Mouse (Mus musculus): ENCODE data around the gene Olfr591. TPM values are rescaled to one million over a fixed set of nuclear protein-coding genes. Genes with fewer than 3 reads are reported as not detected.
"Not testable (repeated sequence)": the region's sequence is repeated elsewhere in the genome, so short reads cannot be mapped to it uniquely, and the experiment has no call there.

Olfr591 gene
- polyA plus RNA-seq (2016; fragmentation: Nextera tagmentation; extraction: Ambion mirVana), result not detected in 2 replicates

DNA sequence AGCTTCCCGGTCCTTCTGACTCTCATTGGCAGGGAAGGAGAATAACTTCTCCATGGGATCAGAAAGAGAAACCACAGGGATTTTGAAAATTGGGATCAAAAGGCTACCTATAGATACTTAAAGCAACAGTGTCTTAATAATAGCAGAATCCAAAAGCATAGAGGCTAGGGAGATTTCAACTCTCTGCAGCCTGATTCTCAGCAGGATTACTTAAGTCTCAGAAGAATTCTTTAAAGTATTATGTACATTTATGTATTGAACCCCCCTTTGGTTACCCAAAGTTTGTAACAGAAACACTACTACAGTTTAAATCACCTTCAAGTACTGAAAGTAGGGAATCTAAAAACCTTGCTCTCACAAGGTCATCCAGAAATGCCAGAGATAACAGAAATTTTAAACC lies at the start of gene Olfr591:
Olfr591 (minus strand) TSS at position 101 of the 400 bp plus-strand sequence.
- Histone ChIP-seq H3K27me3 (no peaks in the 10 kb centered on the region), H3K9me3 (0 out of 2 replicates have a peak, but pooled peaks cover 3% of the 10 kb centered on the region), H3K27ac (replicated peaks) (no peak within 1 kb of the TSS), H3K4me1 (no peaks in the 10 kb centered on the region), H3K4me3 (no peak within 1 kb of the TSS), H3K4me2 (replicated peaks) (no peak within 1 kb of the TSS), H3K36me3 (no peaks in the 10 kb centered on the region), H3K9ac (replicated peaks) (no peak within 1 kb of the TSS)
- WGBS, result 84% methylated on average over 1 of the region's 1 CpGs
- ATAC-seq (ENCODE audit: low FRiP score, low read depth), result no peak

- no peaks in the 10 kb centered on the region for H3K9me3 ChIP-seq
- H3K4me1 ChIP-seq, result no peaks in the 10 kb centered on the region
- no peak within 1 kb of the TSS for H3K4me2 ChIP-seq (replicated peaks)
- H3K27ac ChIP-seq (replicated peaks), result no peak within 1 kb of the TSS
- ATAC-seq (ENCODE audit: low FRiP score, low read depth), result no peak
- H3K4me3 ChIP-seq, result no peak within 1 kb of the TSS
- H3K27me3 ChIP-seq, result no peaks in the 10 kb centered on the region
- H3K9ac ChIP-seq (replicated peaks), result no peak within 1 kb of the TSS
- no peaks in the 10 kb centered on the region for H3K36me3 ChIP-seq
Observed at GRCm38 (mm10) chr7:103216696-103217095, 38.6 kb upstream of the Olfr591 start, which contains the start of gene Olfr594. TSS of gene Olfr594 (plus strand) at chr7:103216996.

- not testable (repeated sequence) for H3K36me3 ChIP-seq; H3K27ac ChIP-seq (replicated peaks); H3K27me3 ChIP-seq; H3K4me3 ChIP-seq; H3K4me2 ChIP-seq (replicated peaks); H3K9ac ChIP-seq (replicated peaks); H3K4me1 ChIP-seq; H3K9me3 ChIP-seq; ATAC-seq (ENCODE audit: low FRiP score, low read depth)
- 90% methylated on average over 5 of the region's 5 CpGs for WGBS
Observed at GRCm38 (mm10) chr7:103212050-103212449, 33.9 kb upstream of the Olfr591 start.

DNA sequence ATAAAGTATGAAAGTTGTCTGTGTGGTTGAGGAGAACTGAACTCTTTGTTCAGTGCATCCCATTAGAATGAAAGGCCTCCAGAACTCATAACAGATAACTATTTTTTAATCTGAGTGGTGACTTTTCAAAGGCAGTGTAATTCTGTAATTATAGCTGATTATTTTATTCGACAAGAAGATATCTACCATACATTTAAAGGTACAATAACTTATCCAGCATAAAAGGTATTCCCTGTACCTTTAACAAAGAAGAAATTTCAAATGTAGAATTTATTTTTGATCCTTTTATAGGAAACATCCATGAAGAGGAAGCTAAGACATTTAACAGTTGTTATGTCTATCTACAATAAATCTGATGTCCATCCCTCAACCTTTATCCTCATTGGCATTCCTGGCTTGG lies 33.4 kb upstream of the Olfr591 start, which contains the start of gene Olfr593:
Olfr593 (plus strand) TSS at position 301 of the 400 bp plus-strand sequence.
- no peak within 1 kb of the TSS for H3K4me2 ChIP-seq (replicated peaks)
- no peak within 1 kb of the TSS for H3K27ac ChIP-seq (replicated peaks)
- 69% methylated on average over 1 of the region's 1 CpGs for whole genome bisulfite sequencing
- no peaks in the 10 kb centered on the region for H3K27me3 ChIP-seq
- no peak for ATAC-seq (ENCODE audit: low FRiP score, low read depth)
- no peaks in the 10 kb centered on the region for H3K4me1 ChIP-seq
- H3K9ac ChIP-seq (replicated peaks), result no peak within 1 kb of the TSS
- H3K36me3 ChIP-seq, result no peaks in the 10 kb centered on the region
- no peaks in the 10 kb centered on the region for H3K9me3 ChIP-seq
- no peak within 1 kb of the TSS for H3K4me3 ChIP-seq

GRCm38 (mm10) chr7:103184503-103184902 lies 6.4 kb upstream of the Olfr591 start, which contains the start of gene Olfr592:
TSS of gene Olfr592 (plus strand) at chr7:103184803.
- not testable (repeated sequence) for H3K9me3 ChIP-seq; H3K27me3 ChIP-seq; H3K27ac ChIP-seq (replicated peaks); H3K4me2 ChIP-seq (replicated peaks); H3K4me3 ChIP-seq; ATAC-seq (ENCODE audit: low FRiP score, low read depth); H3K9ac ChIP-seq (replicated peaks); H3K4me1 ChIP-seq; H3K36me3 ChIP-seq
- 86% methylated on average over 1 of the region's 1 CpGs for WGBS

DNA sequence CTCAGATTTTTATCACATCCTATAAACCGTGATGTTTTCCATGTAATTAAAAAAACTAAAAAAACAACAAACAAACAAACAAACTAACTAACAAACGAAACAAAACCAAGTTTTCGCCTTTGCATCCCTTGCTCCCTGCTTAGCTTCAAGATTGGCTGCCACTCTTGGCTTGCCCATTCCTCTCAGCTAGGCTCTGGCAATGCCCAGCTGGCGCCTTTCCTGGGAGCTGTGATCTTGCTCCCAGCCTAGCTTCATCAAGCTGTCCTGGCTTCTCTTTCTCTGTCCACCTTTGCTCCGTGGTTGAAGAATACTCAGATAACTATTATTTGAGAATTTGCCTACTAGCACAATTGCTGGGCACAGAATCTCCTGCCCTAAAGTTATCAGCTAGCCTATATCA lies 8.4 kb downstream of the Olfr591 start:
- H3K36me3 ChIP-seq, result no peaks in the 10 kb centered on the region
- H3K4me2 ChIP-seq (replicated peaks), result no peak overlapping the region
- no peak for ATAC-seq (ENCODE audit: low FRiP score, low read depth)
- no peaks in the 10 kb centered on the region for H3K27me3 ChIP-seq
- no peaks in the 10 kb centered on the region for H3K9me3 ChIP-seq
- no peaks in the 10 kb centered on the region for H3K4me1 ChIP-seq
- no peak overlapping the region for H3K9ac ChIP-seq (replicated peaks)
- WGBS, result 78% methylated on average over 5 of the region's 5 CpGs
- no peak overlapping the region for H3K27ac ChIP-seq (replicated peaks)
- H3K4me3 ChIP-seq, result no peak overlapping the region

GRCm38 (mm10) chr7:103156256-103156655 lies 21.9 kb downstream of the Olfr591 start, which contains the start of gene Olfr589:
TSS of gene Olfr589 (minus strand) at chr7:103156356.
- WGBS, result 71% methylated on average over 2 of the region's 2 CpGs
- no peak within 1 kb of the TSS for H3K4me2 ChIP-seq (replicated peaks)
- no peaks in the 10 kb centered on the region for H3K4me1 ChIP-seq
- no peaks in the 10 kb centered on the region for H3K27me3 ChIP-seq
- H3K4me3 ChIP-seq, result no peak within 1 kb of the TSS
- H3K9ac ChIP-seq (replicated peaks), result no peak within 1 kb of the TSS
- H3K27ac ChIP-seq (replicated peaks), result no peak within 1 kb of the TSS
- H3K36me3 ChIP-seq, result no peaks in the 10 kb centered on the region
- no peaks in the 10 kb centered on the region for H3K9me3 ChIP-seq
- ATAC-seq (ENCODE audit: low FRiP score, low read depth), result no peak

DNA sequence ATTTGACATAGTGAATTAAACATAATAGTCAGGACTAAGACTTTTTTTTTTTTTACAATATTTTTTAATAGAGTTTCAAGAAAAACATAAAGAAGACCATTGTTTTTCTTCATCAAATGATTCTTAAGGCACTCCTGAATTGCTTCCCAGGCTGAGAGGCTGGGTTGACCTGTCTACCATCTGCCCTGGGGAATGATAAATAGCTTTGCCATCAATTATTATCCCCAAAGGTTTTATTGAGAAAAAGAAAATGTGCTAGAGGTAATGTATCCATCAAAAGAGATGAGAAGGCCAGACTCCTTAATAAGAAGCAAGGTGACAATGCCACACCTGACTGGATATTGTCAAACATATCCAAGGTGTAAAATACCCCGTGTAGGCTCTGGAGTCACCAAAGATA lies 37.6 kb downstream of the Olfr591 start, which contains the start of gene Olfr588-ps1:
Olfr588-ps1 (plus strand) TSS at position 301 of the 400 bp plus-strand sequence.
- Histone ChIP-seq H3K36me3 (no peaks in the 10 kb centered on the region), H3K9me3 (no peaks in the 10 kb centered on the region), H3K4me3 (no peak within 1 kb of the TSS), H3K4me1 (no peaks in the 10 kb centered on the region), H3K9ac (replicated peaks) (no peak within 1 kb of the TSS), H3K27me3 (no peaks in the 10 kb centered on the region), H3K4me2 (replicated peaks) (no peak within 1 kb of the TSS), H3K27ac (replicated peaks) (no peak within 1 kb of the TSS)
- 88% methylated on average over 1 of the region's 1 CpGs for WGBS
- no peak for ATAC-seq (ENCODE audit: low FRiP score, low read depth)

- no peaks in the 10 kb centered on the region for H3K4me1 ChIP-seq
- 90% methylated on average over 3 of the region's 3 CpGs for WGBS
- H3K9ac ChIP-seq (replicated peaks), result no peak within 1 kb of the TSS
- H3K27me3 ChIP-seq, result no peaks in the 10 kb centered on the region
- H3K4me2 ChIP-seq (replicated peaks), result no peak within 1 kb of the TSS
- H3K27ac ChIP-seq (replicated peaks), result no peak within 1 kb of the TSS
- H3K36me3 ChIP-seq, result no peaks in the 10 kb centered on the region
- no peaks in the 10 kb centered on the region for H3K9me3 ChIP-seq
- H3K4me3 ChIP-seq, result no peak within 1 kb of the TSS
- ATAC-seq (ENCODE audit: low FRiP score, low read depth), result no peak
Observed at GRCm38 (mm10) chr7:103125538-103125937, 52.6 kb downstream of the Olfr591 start, which contains the start of gene Olfr586. TSS of gene Olfr586 (minus strand) at chr7:103125638.

DNA sequence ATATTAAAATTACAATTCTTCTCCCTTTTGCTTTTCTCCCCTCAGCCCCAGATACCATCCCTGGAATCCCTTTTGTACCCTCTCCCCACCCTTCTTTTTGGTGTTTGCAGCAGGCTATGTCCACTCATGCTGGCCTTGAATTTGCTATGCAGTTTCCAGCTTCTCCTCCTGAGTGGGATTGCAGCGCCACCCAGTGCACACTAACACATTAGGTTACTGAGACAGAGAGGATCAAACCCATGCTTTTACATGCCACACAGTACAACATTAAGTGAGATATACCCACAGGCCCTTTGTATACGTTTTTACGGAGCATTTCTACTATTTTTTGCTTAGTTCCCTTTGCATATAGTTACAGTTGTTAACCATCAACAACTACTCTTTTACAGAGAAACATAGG lies 58.7 kb downstream of the Olfr591 start:
- no peaks in the 10 kb centered on the region for H3K27me3 ChIP-seq
- H3K9ac ChIP-seq (replicated peaks), result no peak overlapping the region
- no peak overlapping the region for H3K27ac ChIP-seq (replicated peaks)
- no peaks in the 10 kb centered on the region for H3K9me3 ChIP-seq
- WGBS, result 45% methylated on average over 3 of the region's 3 CpGs
- no peaks in the 10 kb centered on the region for H3K36me3 ChIP-seq
- no peak overlapping the region for H3K4me2 ChIP-seq (replicated peaks)
- no peak overlapping the region for H3K4me3 ChIP-seq
- no peaks in the 10 kb centered on the region for H3K4me1 ChIP-seq
- no peak for ATAC-seq (ENCODE audit: low FRiP score, low read depth)

Other genes starting within 250 kb of the Olfr591 start
- not detected in 2 replicates for gene Olfr573-ps1, start 235.8 kb downstream of the Olfr591 start, polyA plus RNA-seq (2016; fragmentation: Nextera tagmentation; extraction: Ambion mirVana)
- gene Olfr574, start 229.9 kb downstream of the Olfr591 start, polyA plus RNA-seq (2016; fragmentation: Nextera tagmentation; extraction: Ambion mirVana), result not detected in 2 replicates
- gene Olfr575, start 219.6 kb downstream of the Olfr591 start, polyA plus RNA-seq (2016; fragmentation: Nextera tagmentation; extraction: Ambion mirVana), result not detected in 2 replicates
- gene Olfr576, start 215.7 kb downstream of the Olfr591 start, polyA plus RNA-seq (2016; fragmentation: Nextera tagmentation; extraction: Ambion mirVana), result not detected in 2 replicates
- gene Olfr577, start 202.4 kb downstream of the Olfr591 start, polyA plus RNA-seq (2016; fragmentation: Nextera tagmentation; extraction: Ambion mirVana), result not detected in 2 replicates
- not detected in 2 replicates for gene Olfr578, start 189.0 kb downstream of the Olfr591 start, polyA plus RNA-seq (2016; fragmentation: Nextera tagmentation; extraction: Ambion mirVana)
- gene Olfr582, start 140.3 kb downstream of the Olfr591 start, polyA plus RNA-seq (2016; fragmentation: Nextera tagmentation; extraction: Ambion mirVana), result not detected in 2 replicates
- not detected in 2 replicates for gene Olfr583, start 127.0 kb downstream of the Olfr591 start, polyA plus RNA-seq (2016; fragmentation: Nextera tagmentation; extraction: Ambion mirVana)
- not detected in 2 replicates for gene Olfr584, start 96.5 kb downstream of the Olfr591 start, polyA plus RNA-seq (2016; fragmentation: Nextera tagmentation; extraction: Ambion mirVana)
- gene Olfr585, start 80.6 kb downstream of the Olfr591 start, polyA plus RNA-seq (2016; fragmentation: Nextera tagmentation; extraction: Ambion mirVana), result not detected in 2 replicates
- not detected in 2 replicates for gene Olfr586, start 52.7 kb downstream of the Olfr591 start, polyA plus RNA-seq (2016; fragmentation: Nextera tagmentation; extraction: Ambion mirVana)
- gene Olfr588-ps1, start 37.5 kb downstream of the Olfr591 start, polyA plus RNA-seq (2016; fragmentation: Nextera tagmentation; extraction: Ambion mirVana), result not detected in 2 replicates
- not detected in 2 replicates for gene Olfr589, start 22.0 kb downstream of the Olfr591 start, polyA plus RNA-seq (2016; fragmentation: Nextera tagmentation; extraction: Ambion mirVana)
- not detected in 2 replicates for gene Olfr592, start 6.5 kb upstream of the Olfr591 start, polyA plus RNA-seq (2016; fragmentation: Nextera tagmentation; extraction: Ambion mirVana)
- not detected in 2 replicates for gene Olfr593, start 33.5 kb upstream of the Olfr591 start, polyA plus RNA-seq (2016; fragmentation: Nextera tagmentation; extraction: Ambion mirVana)
- gene Olfr594, start 38.7 kb upstream of the Olfr591 start, polyA plus RNA-seq (2016; fragmentation: Nextera tagmentation; extraction: Ambion mirVana), result not detected in 2 replicates
- not detected in 2 replicates for gene Usp17ld, start 74.2 kb upstream of the Olfr591 start, polyA plus RNA-seq (2016; fragmentation: Nextera tagmentation; extraction: Ambion mirVana)
- not detected in 2 replicates for gene Olfr596, start 127.3 kb upstream of the Olfr591 start, polyA plus RNA-seq (2016; fragmentation: Nextera tagmentation; extraction: Ambion mirVana)
- not detected in 2 replicates for gene Olfr597, start 138.0 kb upstream of the Olfr591 start, polyA plus RNA-seq (2016; fragmentation: Nextera tagmentation; extraction: Ambion mirVana)
- not detected in 2 replicates for gene Olfr598, start 145.2 kb upstream of the Olfr591 start, polyA plus RNA-seq (2016; fragmentation: Nextera tagmentation; extraction: Ambion mirVana)
- not detected in 2 replicates for gene Olfr599, start 157.6 kb upstream of the Olfr591 start, polyA plus RNA-seq (2016; fragmentation: Nextera tagmentation; extraction: Ambion mirVana)
- not detected in 2 replicates for gene Olfr600, start 171.3 kb upstream of the Olfr591 start, polyA plus RNA-seq (2016; fragmentation: Nextera tagmentation; extraction: Ambion mirVana)
- not detected in 2 replicates for gene Olfr601, start 184.3 kb upstream of the Olfr591 start, polyA plus RNA-seq (2016; fragmentation: Nextera tagmentation; extraction: Ambion mirVana)
- not detected in 2 replicates for gene Olfr603, start 207.8 kb upstream of the Olfr591 start, polyA plus RNA-seq (2016; fragmentation: Nextera tagmentation; extraction: Ambion mirVana)
- gene Usp17lc, start 236.7 kb upstream of the Olfr591 start, polyA plus RNA-seq (2016; fragmentation: Nextera tagmentation; extraction: Ambion mirVana), result not detected in 2 replicates

Measured in midbrain, embryonic 12.5 days (tissue).